Mouse (Mus musculus): Measurements from ENCODE around the gene Nenf. TPM values are rescaled to one million over a fixed set of nuclear protein-coding genes. Genes with fewer than 3 reads are reported as not detected.

Gene Nenf
- polyA plus RNA-seq, 1 experiment from 2014 or later, result 61.3 TPM

GRCm38 (mm10) chr1:191257351-191257771, 60.6 kb downstream of the Nenf start:
- Histone ChIP-seq H3K9me3 (no peaks in the 10 kb centered on the region), H3K36me3 (replicated peaks) (no peaks in the 10 kb centered on the region), H3K4me3 (replicated peaks) (no peak overlapping the region), H3K4me1 (peaks cover 4% of the 10 kb centered on the region; the same call in 1 of the 2 replicates), H3K27me3 (no peaks in the 10 kb centered on the region; the same call in none of the 2 replicates), H3K9ac (no peak overlapping the region), H3K4me2 (no peak overlapping the region), H3K27ac (no peak overlapping the region)
- no peak for ATAC-seq (ENCODE audit: low FRiP score)
- 85% methylated on average over 3 of the region's 3 CpGs for WGBS

Other genes with a start within 250 kb of the Nenf start
- gene Batf3, start 220.3 kb downstream of the Nenf start, polyA plus RNA-seq (2016; fragmentation: Nextera tagmentation; extraction: Ambion mirVana), result 3.5 and 3.7 TPM in 2 replicates
- not detected in 2 replicates for gene Fam71a, start 153.4 kb downstream of the Nenf start, polyA plus RNA-seq (2016; fragmentation: Nextera tagmentation; extraction: Ambion mirVana)
- gene Atf3, start 100.2 kb downstream of the Nenf start, polyA plus RNA-seq (2016; fragmentation: Nextera tagmentation; extraction: Ambion mirVana), result 0.96 and 1.7 TPM in 2 replicates
- 36.8 and 39.3 TPM in 2 replicates for gene Tmem206, start 7.7 kb upstream of the Nenf start, polyA plus RNA-seq (2016; fragmentation: Nextera tagmentation; extraction: Ambion mirVana)
- 9.0 and 12.2 TPM in 2 replicates for gene Ppp2r5a, start 85.1 kb upstream of the Nenf start, polyA plus RNA-seq (2016; fragmentation: Nextera tagmentation; extraction: Ambion mirVana)